Mouse (Mus musculus) erythroid progenitor cell, adult 5-6 weeks (primary cell): ENCODE data around the gene Flii. TPM values are rescaled to one million over a fixed set of nuclear protein-coding genes. Genes with fewer than 3 reads are reported as not detected.

Experiments used
- ATAC-seq: replicated peaks from 2 replicates; pipeline ENCODE4 v1.8.0; 2016; ENCODE audit warnings: moderate number of reproducible peaks, mild to moderate bottlenecking, moderate TSS enrichment, inconsistent platforms; ENCODE audit not compliant: poor library complexity, low FRiP score, severe bottlenecking
- total RNA-seq, 2 experiments: library from RNA; stranded (forward) in 1 of 2; stranded (reverse) in 1 of 2; fragments of 150-400 nt in 1 of 2; fragments of 186-747, 209-891 nt in 1 of 2; gene quantifications; 2 replicates each; pipeline versions ENCODE4 v1.2.3 to v1.2.4; 2015 to 2017; ENCODE audit warnings: low replicate concordance in 2 of 2

Gene Flii
- total RNA-seq, 2 experiments from 2014 or later = 28.5 to 39.8 TPM

- peak; percentile 13; the same call in 1 of the 2 replicates for ATAC-seq
Observed at GRCm38 (mm10) chr11:60727392-60728140, 503 bp upstream of the Flii start.

GRCm38 (mm10) chr11:60719263-60719662, 7.8 kb downstream of the Flii start:
- no peak for ATAC-seq

DNA sequence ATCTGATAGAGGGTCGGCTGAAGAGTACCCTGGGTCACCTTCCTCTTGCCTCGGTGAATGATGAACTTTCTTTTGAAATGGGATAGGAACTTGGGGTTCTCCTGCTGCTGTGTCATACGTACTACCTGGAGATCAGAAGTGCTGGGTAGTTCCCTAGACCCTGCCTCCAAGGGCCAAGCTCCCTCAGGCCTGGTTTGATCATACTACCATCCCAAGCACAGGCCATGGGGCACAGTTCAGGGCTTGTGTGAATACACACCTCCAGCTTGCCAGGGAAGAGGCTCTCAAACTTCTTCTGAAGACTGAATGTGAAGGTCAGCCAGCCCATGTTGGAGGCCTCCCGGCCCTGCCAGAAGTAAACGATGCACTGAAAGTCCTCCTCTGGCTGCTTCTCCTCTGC, 11.2 kb downstream of the Flii start:
- no peak for ATAC-seq

- no peak for ATAC-seq
Observed at GRCm38 (mm10) chr11:60712639-60713255, 14.3 kb downstream of the Flii start.

DNA sequence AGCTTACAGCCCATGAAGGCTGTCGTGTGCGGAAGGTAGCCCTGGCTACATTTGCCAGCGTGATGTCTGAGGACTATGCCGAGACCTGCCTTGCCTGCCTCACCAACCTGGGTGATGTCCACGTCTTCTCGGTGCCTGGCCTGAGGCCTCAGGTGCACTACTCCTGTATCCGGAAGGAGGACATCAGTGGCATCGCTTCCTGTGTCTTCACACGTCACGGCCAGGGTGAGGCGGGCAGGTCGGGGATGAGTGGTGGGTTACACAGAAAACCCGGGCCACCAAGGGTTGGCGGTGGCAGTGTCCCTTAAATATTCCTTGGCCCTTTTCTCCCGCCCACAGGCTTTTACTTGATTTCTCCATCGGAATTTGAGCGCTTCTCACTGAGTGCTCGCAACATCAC, 15.0 kb downstream of the Flii start:
- ATAC-seq = no peak

DNA sequence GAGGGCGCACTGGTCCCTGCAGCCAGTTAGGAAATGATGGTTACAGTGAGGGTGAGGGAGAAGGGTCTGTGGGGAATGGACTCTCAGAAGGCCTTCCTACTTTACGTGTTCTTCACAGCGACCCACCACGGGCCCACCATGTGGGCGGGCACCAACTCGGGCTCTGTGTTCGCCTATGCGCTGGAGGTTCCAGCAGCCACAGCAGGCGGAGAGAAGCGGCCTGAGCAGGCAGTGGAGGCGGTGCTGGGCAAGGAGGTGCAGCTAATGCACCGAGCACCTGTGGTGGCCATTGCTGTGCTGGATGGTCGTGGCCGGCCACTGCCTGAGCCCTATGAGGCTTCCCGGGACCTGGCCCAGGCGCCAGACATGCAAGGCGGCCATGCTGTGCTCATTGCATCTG, 15.8 kb downstream of the Flii start:
- ATAC-seq = no peak

- ATAC-seq = no peak
Observed at GRCm38 (mm10) chr11:60709481-60710465, 17.3 kb downstream of the Flii start.

DNA sequence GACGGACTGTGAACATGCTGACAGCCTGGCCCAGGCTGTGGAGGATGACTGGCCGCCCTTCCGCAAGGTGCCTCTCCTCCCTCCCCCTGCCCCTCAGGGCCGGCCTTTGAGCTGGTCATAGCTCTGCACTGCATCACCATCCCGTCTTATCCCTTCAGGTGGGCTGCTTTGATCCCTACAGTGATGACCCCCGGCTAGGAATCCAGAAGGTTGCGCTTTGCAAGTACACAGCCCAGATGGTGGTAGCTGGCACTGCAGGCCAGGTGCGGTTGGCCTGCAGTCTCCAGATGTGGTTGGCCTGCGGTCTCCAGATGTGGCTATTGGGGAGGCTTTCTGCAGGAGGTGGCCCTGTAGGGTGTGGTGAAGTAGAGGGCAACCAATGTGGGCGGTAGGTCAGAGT, 18.4 kb downstream of the Flii start:
- no peak for ATAC-seq

- ATAC-seq = no peak
Observed at GRCm38 (mm10) chr11:60707672-60708071, 19.4 kb downstream of the Flii start.

- ATAC-seq = no peak
Observed at GRCm38 (mm10) chr11:60706696-60707480, 20.2 kb downstream of the Flii start.

- ATAC-seq = no peak
Observed at GRCm38 (mm10) chr11:60706076-60706475, 21.0 kb downstream of the Flii start.

- no peak for ATAC-seq
Observed at GRCm38 (mm10) chr11:60705255-60705654, 21.8 kb downstream of the Flii start.

DNA sequence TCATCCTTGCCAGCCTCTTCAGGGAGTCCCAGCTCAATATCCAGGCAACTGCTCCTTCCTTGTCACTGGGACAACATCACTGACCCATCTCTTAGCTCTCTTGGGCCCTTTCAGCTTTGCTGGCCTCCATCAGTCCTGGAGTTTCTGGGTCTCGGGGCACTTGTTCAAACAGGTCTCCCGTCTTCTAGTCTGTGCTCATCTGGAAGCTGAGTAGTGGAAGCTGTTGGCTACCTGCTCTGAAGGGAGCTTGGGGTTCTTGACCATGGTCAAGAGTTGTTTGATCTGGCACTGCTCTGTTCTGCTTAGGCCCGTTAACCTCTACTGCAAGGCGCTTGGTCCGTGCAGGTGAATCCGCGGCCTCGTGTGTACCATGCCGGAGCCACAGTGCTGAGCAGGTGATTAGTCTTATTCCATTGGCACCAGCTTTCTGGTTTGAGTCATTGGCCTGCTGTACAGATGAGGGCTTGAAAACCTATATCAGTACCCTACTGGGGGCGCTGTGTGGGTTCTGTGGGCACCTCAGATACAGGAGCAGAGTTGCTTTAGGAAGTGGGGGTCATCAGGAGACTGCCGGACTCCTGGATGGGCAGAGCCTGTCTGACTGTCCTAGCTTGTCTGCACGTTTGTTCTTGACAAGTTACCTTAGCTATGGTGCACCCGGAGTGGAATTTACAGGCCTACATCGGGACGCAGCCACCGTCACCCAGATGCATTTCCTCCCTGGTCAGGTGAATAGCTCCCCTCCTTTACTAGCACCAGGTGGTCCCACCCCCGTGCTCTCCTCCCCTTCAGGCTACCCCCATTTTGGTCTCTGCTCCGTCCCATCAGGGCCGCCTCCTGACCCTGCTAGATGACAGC, 22.8 kb downstream of the Flii start:
- no peak for ATAC-seq

- 0 out of 2 replicates have a peak, but pooled peaks have one; percentile 37 for ATAC-seq
Observed at GRCm38 (mm10) chr11:60703131-60703530, 23.9 kb downstream of the Flii start.

DNA sequence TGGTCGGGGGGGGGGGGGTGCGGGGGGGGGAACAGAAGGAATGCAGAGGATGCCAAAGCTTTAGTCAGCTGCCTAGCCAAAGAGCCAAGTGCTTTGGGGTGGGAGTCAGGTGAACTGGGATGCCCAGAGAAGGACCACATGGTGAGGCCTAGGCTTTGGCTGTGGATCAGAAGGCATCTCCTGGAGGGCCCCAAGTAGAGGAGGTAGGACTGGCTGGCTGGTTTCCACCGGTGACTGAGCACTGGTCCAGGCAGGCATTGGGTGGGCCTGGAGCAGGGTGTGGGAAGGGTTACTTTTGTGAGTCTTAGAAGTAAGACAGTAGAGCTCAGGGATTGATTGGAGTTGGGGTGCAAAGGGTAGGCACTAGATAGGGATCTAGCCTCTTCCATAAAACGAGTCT, 25.5 kb downstream of the Flii start:
- no peak for ATAC-seq

DNA sequence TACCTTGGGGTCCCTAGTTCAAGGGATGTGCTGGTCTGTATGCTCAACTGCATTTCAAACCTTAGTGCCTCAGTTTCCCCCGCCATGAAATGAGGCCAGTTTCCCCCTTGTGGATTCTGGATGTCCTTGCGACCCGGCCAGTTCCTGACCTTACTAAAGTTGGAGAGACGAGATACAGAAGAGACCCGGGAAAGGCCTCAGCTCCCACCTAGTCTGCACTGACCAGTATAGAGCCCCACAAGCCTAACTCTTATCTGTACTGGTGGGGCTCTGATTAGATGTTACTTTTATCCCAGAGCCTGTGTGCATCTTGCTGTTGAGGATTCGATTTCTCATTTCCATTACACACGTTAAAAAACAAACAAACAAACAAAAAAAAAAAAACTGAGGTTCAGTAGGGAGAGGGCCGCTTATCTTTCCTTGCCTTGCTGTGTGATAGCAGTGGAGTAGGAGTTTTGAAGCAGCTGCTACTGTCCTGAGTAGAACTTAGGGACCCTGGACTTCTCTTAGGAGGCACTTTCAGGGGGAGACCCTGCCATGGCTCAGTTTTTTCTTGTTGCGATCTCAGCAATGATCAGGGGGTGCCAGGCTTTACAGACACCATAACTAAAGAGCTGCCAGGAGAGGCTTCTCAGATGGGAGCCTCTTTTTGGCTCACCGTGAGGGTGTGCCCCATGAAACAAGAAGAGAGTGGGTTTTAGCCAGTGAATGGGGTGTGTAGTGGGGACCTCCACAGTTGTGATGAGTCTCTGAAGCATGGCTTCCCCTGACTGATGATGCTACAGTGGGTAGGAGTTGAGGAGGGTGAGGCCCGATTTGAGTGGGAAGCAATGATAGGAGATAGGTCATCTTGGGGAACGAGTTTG, 26.5 kb downstream of the Flii start:
- ATAC-seq = no peak

- ATAC-seq = peak; percentile 87
Observed at GRCm38 (mm10) chr11:60699524-60700075, 27.5 kb downstream of the Flii start, which contains the start of gene Llgl1. Llgl1 (plus strand) TSS chr11:60699723.
